Mouse (Mus musculus) megakaryocyte, embryonic 14.5 days (primary cell): ENCODE data around the gene Dsp.

Source experiments
- FLI1 ChIP-seq: IDR thresholded peaks from 2 replicates; pipeline ENCODE4 v1.6.1; 2012; ENCODE audit warnings: low read length, inconsistent platforms, mixed read lengths
- GATA1 ChIP-seq: IDR thresholded peaks from 3 replicates; pipeline ENCODE4 v1.6.1; 2012; ENCODE audit warnings: mixed read lengths, low read length, inconsistent platforms, borderline replicate concordance

GRCm38 (mm10) chr13:38167056-38167455 is 16.0 kb downstream of the Dsp start:
- no peak for TF ChIP-seq GATA1
- no peak for TF ChIP-seq FLI1
